14 mouse cellular contexts compared by ENCODE assay signal in genomic region chr4:139368038-139368437, GRCm38 (mm10).
"Had no signal": no experiment of that assay in that cellular context is flagged by ENCODE, and none has a peak within 500 bp of the region (broad histone marks: within the 10 kb centered on the region; RNA-seq: fewer than 3 reads in every experiment).

No protein-coding gene starts in this region.

- H3K27me3 ChIP-seq: neural tube, embryonic 15.5 days; stomach, embryonic 15.5 days had no signal

- DNase-seq: retina, postnatal 1 day; right cerebral cortex, adult 18-20 months; right cerebral cortex, postnatal 14 days; right cerebral cortex, postnatal 25 days; right cerebral cortex, postnatal 4 days; spleen, adult 18-20 months; thymus, adult 18-20 months; thymus, adult 2 months; thymus, postnatal 14 days; thymus, postnatal 25 days; thymus, postnatal 36 days; thymus, postnatal 4 days had no signal

- H3K4me2 ChIP-seq: neural tube, embryonic 15.5 days; stomach, embryonic 15.5 days had no signal

- H3K4me3 ChIP-seq: neural tube, embryonic 15.5 days; stomach, embryonic 15.5 days had no signal
